Mouse (Mus musculus): Measurements from ENCODE around the gene Tet3. TPM values are rescaled to one million over a fixed set of nuclear protein-coding genes. Genes with fewer than 3 reads are reported as not detected.
"Not testable (repeated sequence)": the region's sequence is repeated elsewhere in the genome, so short reads cannot be mapped to it uniquely, and the experiment has no call there.

Tet3 gene
- polyA plus RNA-seq, 1 experiment from 2014 or later = 72.4 TPM

DNA sequence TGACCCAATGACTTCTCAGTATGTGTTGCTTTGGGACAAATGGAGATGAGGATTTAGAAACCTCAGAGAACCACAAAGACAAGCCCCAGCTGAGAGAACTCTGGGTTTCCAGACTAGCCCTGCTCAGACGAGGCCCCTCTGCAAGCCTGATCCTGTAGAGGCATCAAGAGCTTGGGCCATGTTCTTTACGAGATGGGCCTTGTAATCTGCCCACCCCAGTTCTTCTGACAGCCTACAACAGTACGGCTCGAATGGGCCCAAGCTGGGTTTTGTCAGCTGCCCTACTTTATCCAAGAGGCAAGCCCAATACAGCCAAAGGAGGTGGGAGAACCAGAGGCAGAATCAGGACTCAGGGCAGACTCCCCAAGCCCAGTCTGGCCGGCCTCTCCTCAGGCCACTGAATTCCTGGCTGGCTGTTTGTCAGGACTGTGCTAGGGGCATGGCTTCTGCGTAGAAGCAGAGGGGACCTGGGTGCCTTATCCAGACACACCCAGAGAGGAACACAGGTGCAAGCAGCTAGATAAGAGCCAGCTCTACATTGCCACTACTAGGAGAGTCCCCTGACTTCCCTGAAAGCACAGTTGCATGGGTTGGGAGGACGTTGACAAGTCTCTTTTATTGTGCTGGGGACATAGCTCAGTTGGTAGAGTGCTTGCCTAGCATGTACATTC, 107.3 kb downstream of the Tet3 start:
- no peaks in the 10 kb centered on the region for H3K27me3 ChIP-seq
- H3K4me2 ChIP-seq (replicated peaks) = no peak overlapping the region
- no peak overlapping the region for H3K9ac ChIP-seq (replicated peaks)
- ATAC-seq = no peak
- 85% methylated on average over 7 of the region's 7 CpGs for WGBS
- no peak overlapping the region for H3K27ac ChIP-seq
- H3K9me3 ChIP-seq = no peaks in the 10 kb centered on the region
- H3K4me1 ChIP-seq (replicated peaks) = peaks cover 22% of the 10 kb centered on the region
- H3K36me3 ChIP-seq = peaks cover 30% of the 10 kb centered on the region
- H3K4me3 ChIP-seq (replicated peaks) = no peak overlapping the region

DNA sequence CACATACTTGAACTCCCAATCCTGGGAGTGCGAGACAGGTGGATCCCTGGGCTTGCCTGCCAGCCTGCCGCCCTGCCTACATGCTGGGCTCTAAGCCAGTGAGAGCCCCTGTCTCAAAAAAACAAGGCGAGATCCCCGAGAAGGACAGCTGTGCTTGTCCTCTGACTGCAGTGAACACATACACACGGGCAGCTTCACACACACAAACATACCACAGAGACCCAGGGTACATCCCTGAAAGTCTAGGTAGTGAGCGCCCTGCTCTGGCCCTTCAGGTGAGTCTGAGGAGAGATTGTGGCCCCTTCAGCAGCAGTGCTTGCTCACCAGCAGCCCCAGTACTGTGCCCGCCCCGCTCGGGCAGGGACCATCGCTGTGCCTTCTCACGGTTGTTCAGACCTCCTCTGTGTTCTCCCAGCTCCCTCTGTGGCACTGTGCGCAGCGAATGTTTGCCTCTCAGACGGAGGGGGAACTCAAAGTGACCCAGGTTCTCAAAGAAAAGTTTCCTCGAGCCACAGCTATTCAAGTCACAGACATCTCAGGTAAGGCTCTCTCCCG, 108.0 kb downstream of the Tet3 start:
- Histone ChIP-seq H3K36me3 (peaks cover 30% of the 10 kb centered on the region), H3K27ac (no peak overlapping the region), H3K4me3 (replicated peaks) (no peak overlapping the region), H3K9me3 (no peaks in the 10 kb centered on the region), H3K27me3 (no peaks in the 10 kb centered on the region), H3K4me2 (replicated peaks) (0 out of 2 replicates have a peak overlapping the region, but pooled peaks have one; percentile 84), H3K4me1 (replicated peaks) (peaks cover 22% of the 10 kb centered on the region), H3K9ac (replicated peaks) (no peak overlapping the region)
- ATAC-seq = no peak
- WGBS = 88% methylated on average over 16 of the region's 16 CpGs

DNA sequence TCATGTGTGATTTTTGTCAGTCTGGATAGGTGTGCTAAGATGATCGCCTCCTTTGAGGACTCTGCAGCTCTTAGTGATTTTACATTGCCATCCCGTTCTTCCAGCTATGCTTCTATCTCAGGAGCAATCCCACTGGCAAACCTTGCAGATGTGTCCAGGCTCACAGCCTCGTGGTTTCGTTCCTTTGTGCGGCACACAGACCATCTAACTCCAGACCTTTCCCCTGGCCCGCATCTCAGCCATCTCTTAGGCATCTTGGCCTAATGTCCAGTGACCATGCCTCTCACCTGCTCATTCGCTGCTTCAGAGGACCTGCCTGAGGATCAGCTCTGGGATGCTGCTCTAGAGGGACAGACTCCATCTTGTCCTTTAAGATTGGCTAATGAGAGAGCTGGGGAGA, 108.7 kb downstream of the Tet3 start:
- no peak for ATAC-seq
- Histone ChIP-seq H3K4me3 (replicated peaks) (peak overlapping the region; percentile 89), H3K9me3 (no peaks in the 10 kb centered on the region), H3K27me3 (no peaks in the 10 kb centered on the region), H3K4me2 (replicated peaks) (peak overlapping the region; percentile 84), H3K4me1 (replicated peaks) (peaks cover 22% of the 10 kb centered on the region), H3K27ac (no peak overlapping the region), H3K36me3 (peaks cover 27% of the 10 kb centered on the region), H3K9ac (replicated peaks) (peak overlapping the region; percentile 96)
- WGBS = 85% methylated on average over 7 of the region's 7 CpGs

DNA sequence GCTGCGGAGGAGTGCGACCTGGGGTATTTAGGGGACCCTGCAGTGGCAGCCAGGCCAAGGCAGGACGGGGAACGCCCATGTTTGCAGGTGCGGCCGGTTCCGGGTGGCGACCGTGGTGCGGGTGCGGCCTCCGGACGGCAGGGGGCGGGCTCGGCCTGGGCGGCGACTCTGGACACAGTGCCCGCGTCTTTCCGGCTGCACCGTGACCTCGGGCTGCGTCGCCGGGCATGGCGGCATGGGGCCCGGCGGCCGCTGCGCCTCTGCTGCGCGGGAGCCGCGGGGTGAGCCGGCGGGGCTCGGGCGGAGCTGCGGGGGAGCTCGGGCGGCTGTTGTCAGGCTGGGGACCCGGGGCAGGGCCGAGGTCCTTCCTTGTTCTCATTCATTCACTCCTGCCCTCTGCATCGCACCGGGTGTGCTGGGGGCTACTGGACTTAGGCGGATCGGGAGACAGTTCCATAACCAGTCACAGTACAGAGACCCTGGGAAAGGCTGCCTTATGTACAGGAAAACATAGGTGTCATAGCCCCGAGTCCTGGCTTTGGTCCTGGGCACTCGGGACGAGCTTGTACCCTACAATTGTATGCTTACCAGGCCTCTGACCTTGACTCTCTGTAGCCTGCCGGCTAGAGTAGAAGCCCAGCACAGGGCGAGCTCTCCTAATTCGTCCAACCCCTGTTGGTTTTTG, 109.5 kb downstream of the Tet3 start:
- peaks cover 19% of the 10 kb centered on the region for H3K36me3 ChIP-seq
- peaks cover 22% of the 10 kb centered on the region for H3K4me1 ChIP-seq (replicated peaks)
- H3K4me3 ChIP-seq (replicated peaks) = peak overlapping the region; percentile 89
- under 1% methylated on average over 52 of the region's 53 CpGs for WGBS
- no peaks in the 10 kb centered on the region for H3K9me3 ChIP-seq
- peak overlapping the region; percentile 96 for H3K9ac ChIP-seq (replicated peaks)
- peak; percentile 97 for ATAC-seq
- peak overlapping the region; percentile 84 for H3K4me2 ChIP-seq (replicated peaks)
- H3K27ac ChIP-seq = peak overlapping the region; percentile 68
- H3K27me3 ChIP-seq = no peaks in the 10 kb centered on the region

DNA sequence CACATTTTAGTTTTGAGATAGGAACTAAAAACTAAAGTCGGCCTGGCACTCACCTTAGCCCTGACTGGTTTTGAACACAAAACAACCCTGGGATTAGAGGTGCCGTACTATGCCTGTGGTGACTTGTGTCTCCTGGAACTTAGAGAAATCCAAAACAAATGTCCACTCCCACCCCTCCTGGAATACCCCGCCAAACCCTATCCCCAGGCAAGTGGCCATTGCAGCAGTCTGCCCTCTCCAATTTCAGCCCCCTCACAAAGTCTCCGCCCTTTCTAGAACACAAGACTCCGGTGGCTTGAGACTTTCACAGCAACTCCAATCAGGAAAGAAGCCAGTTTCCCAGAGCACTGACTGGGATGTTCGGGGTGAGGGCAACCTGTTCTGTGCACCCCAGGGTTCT, 110.0 kb downstream of the Tet3 start, which contains the start of gene Bola3:
Bola3 (plus strand) TSS at position 275 of the 400 bp plus-strand sequence.
- peak within 1 kb of the TSS; percentile 96 for H3K9ac ChIP-seq (replicated peaks)
- H3K27me3 ChIP-seq = no peaks in the 10 kb centered on the region
- H3K4me2 ChIP-seq (replicated peaks) = peak within 1 kb of the TSS; percentile 84
- WGBS = 34% methylated on average over 6 of the region's 6 CpGs
- peak within 1 kb of the TSS; percentile 89 for H3K4me3 ChIP-seq (replicated peaks)
- H3K36me3 ChIP-seq = peaks cover 14% of the 10 kb centered on the region
- no peaks in the 10 kb centered on the region for H3K9me3 ChIP-seq
- peaks cover 22% of the 10 kb centered on the region for H3K4me1 ChIP-seq (replicated peaks)
- no peak for ATAC-seq
- peak within 1 kb of the TSS; percentile 68 for H3K27ac ChIP-seq

DNA sequence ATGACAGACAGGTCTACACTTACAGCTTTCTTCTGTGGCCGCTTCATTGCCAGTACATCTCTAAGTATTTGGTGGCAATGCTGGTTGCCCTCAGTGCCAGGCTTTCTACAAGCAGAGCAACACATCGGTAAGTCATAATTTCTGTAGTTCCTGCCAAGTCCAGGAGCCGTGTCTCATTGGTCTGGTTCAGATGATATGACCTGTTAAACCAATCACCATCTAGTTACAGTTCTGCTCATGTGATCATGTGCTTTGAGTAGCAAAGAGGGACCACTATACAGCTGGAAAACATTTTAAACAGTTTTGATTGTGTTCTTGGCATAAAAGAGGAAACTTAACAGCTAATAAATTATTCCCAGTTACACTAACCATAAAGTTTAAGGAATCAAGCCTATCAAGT, 111.0 kb downstream of the Tet3 start:
- Histone ChIP-seq H3K4me2 (replicated peaks) (no peak overlapping the region), H3K4me3 (replicated peaks) (no peak overlapping the region), H3K9ac (replicated peaks) (no peak overlapping the region), H3K36me3 (peaks cover 8% of the 10 kb centered on the region), H3K4me1 (replicated peaks) (peaks cover 22% of the 10 kb centered on the region), H3K27me3 (no peaks in the 10 kb centered on the region), H3K27ac (no peak overlapping the region), H3K9me3 (no peaks in the 10 kb centered on the region)
- ATAC-seq = no peak
- 97% methylated on average over 3 of the region's 3 CpGs for WGBS

DNA sequence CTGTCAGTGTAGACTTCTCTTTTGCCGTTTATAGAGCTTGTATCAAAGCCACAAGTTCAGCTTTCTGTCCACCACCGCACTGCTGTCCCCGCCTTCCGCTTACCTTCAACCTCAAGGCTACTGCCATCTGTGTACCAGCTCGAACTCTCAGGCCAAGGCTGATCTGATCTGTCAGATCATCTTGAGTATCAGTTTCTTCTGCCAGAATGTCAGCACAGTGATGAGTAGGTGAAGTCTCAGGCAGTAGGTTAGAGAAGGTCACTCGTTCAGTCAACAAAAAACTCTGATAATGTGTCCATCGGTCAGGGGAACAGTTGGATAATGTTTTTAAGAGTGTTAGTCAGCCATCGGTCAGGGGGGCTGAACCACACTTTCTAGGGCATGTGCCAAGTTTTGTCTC, 113.6 kb downstream of the Tet3 start:
- 95% methylated on average over 8 of the region's 8 CpGs for WGBS
- Histone ChIP-seq H3K4me1 (replicated peaks) (peaks cover 15% of the 10 kb centered on the region), H3K36me3 (peaks cover 28% of the 10 kb centered on the region)
- not testable (repeated sequence) for H3K4me2 ChIP-seq (replicated peaks); H3K9me3 ChIP-seq; H3K27me3 ChIP-seq; ATAC-seq; H3K4me3 ChIP-seq (replicated peaks); H3K9ac ChIP-seq (replicated peaks); H3K27ac ChIP-seq

DNA sequence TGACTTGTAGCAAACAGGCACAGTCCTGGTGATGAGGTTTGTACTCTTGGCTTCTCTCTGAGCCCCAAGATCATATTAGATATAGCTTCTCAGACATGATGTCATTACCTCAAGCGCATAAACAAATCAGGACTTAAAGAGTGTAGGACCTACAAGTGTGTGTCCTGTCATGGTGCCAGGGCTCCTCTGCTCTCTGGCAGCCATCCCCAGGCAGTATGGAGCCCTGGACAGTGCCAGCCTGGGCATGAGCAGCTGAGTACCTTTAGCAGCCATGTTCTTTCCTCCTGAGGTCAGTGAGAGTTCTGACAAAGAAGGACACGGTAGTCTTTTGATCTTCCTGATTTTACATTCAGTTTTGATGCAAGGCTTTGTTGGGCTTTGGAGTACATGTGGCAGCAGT, 115.9 kb downstream of the Tet3 start:
- Histone ChIP-seq H3K9me3 (no peaks in the 10 kb centered on the region), H3K27ac (no peak overlapping the region), H3K4me2 (replicated peaks) (no peak overlapping the region), H3K4me1 (replicated peaks) (no peaks in the 10 kb centered on the region), H3K9ac (replicated peaks) (no peak overlapping the region), H3K36me3 (peaks cover 48% of the 10 kb centered on the region), H3K27me3 (no peaks in the 10 kb centered on the region), H3K4me3 (replicated peaks) (no peak overlapping the region)
- 95% methylated on average over 2 of the region's 2 CpGs for whole genome bisulfite sequencing
- ATAC-seq = no peak

DNA sequence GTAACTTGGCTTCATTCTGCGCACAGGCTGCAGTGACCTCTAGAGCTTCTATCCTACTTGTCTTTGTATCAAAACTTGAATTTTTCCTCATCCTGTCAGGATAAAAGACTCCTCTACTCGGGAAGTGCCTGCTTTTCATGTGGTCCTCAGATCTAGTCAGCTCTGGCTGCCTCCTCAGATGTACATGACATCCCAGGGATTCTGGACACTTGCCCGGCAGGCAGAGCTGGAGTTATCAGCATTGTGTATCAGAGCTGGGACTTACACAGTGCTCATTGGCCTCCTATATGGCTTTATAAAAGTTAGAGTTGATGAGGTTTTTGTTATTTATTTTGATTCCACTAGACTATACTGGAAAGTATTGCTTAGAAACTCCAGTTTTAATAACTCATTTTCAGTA, 117.5 kb downstream of the Tet3 start:
- H3K4me1 ChIP-seq (replicated peaks) = no peaks in the 10 kb centered on the region
- H3K9ac ChIP-seq (replicated peaks) = no peak overlapping the region
- WGBS = 80% methylated on average over 3 of the region's 3 CpGs
- no peaks in the 10 kb centered on the region for H3K9me3 ChIP-seq
- no peak overlapping the region for H3K4me3 ChIP-seq (replicated peaks)
- no peak overlapping the region for H3K4me2 ChIP-seq (replicated peaks)
- no peaks in the 10 kb centered on the region for H3K27me3 ChIP-seq
- H3K36me3 ChIP-seq = peaks cover 57% of the 10 kb centered on the region
- no peak for ATAC-seq
- no peak overlapping the region for H3K27ac ChIP-seq

DNA sequence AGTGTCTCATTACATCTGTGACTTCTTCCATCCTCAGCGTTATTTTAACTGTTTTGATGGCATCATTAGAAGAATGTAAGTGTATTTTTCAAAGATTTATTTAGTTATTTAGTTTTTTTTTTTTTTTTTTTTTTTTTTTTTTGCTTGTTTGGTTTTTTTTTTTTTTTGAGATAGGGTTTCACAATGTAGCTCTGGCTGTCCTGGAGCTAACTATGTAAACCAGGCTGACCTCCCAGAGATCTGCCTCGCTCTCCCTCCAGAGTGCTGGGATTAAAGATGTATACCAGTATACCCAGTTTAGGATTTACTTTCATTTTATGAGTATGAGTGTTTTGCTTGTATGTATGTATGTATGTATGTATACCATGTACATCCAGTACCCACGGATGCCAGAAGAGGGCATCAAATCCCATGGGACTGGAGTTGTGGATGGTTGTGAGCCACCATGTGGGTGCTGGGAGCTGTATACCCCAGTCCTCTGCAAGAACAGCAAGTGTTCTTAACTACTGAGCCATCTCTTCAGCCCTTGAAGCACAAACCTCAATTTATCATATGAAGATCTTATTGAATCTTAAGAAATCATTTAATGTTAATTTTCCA, 131.2 kb downstream of the Tet3 start:
- no peak for ATAC-seq
- no peak overlapping the region for H3K9ac ChIP-seq (replicated peaks)
- no peak overlapping the region for H3K27ac ChIP-seq
- peak overlapping the region; percentile 83 for H3K4me2 ChIP-seq (replicated peaks)
- peaks cover 28% of the 10 kb centered on the region for H3K36me3 ChIP-seq
- no peaks in the 10 kb centered on the region for H3K9me3 ChIP-seq
- H3K4me3 ChIP-seq (replicated peaks) = no peak overlapping the region
- peaks cover 22% of the 10 kb centered on the region for H3K4me1 ChIP-seq (replicated peaks)
- H3K27me3 ChIP-seq = no peaks in the 10 kb centered on the region
- WGBS = 90% methylated on average over 3 of the region's 3 CpGs

DNA sequence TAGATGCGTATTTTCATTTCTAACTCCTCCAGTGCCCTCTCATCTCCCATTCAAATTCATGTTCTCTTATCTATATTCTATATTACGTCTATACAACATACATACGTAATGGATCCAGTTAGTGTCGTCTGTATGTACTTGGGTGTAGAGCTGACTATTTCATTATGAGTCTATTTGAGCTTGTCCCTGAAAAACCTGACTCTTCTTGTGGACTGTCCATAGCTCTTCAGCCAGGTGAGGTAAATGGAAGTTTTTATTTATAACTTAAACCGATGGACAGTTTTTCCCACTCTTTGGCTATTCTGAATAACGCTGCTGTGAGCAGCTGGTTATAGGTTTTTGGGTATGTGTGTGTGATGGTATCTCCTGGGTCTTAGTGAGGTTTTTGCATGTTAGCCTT, 132.1 kb downstream of the Tet3 start:
- Histone ChIP-seq H3K4me3 (replicated peaks) (peak overlapping the region; percentile 76), H3K27ac (no peak overlapping the region), H3K9me3 (no peaks in the 10 kb centered on the region), H3K27me3 (no peaks in the 10 kb centered on the region), H3K36me3 (peaks cover 19% of the 10 kb centered on the region), H3K9ac (replicated peaks) (peak overlapping the region; percentile 90), H3K4me2 (replicated peaks) (peak overlapping the region; percentile 83), H3K4me1 (replicated peaks) (peaks cover 22% of the 10 kb centered on the region)
- 75% methylated on average over 6 of the region's 6 CpGs for WGBS
- no peak for ATAC-seq

DNA sequence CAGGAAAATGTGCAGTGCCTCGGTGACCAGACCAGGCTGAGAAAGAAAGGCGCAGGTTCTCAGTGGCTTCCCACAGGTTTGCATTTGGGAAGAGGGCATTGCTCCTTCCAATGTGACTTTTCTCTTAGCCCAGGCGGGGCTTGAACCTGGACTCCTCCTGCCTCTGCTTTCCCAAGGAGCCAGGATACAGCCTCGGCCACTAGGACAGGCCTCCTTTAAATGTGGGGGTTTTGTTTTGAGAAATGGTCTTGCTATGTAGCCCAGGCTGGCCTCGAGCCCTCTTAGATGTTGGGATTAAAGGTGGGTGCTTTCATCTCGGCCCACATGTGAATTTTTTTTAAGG, 132.5 kb downstream of the Tet3 start:
- Histone ChIP-seq H3K4me3 (replicated peaks) (peak overlapping the region; percentile 76), H3K27me3 (no peaks in the 10 kb centered on the region), H3K4me2 (replicated peaks) (peak overlapping the region; percentile 83), H3K36me3 (peaks cover 16% of the 10 kb centered on the region), H3K27ac (peak overlapping the region; percentile 88), H3K9ac (replicated peaks) (peak overlapping the region; percentile 90), H3K9me3 (no peaks in the 10 kb centered on the region), H3K4me1 (replicated peaks) (peaks cover 22% of the 10 kb centered on the region)
- ATAC-seq = no peak
- 9% methylated on average over 6 of the region's 6 CpGs for WGBS

Measured in midbrain, embryonic 13.5 days (tissue).